Mouse (Mus musculus) embryo, embryonic 10 days (tissue): ENCODE measurements around the gene Polr3k.

Source experiments
- DNase-seq: peaks from one replicate; pipeline ENCODE4 v3.0.0-alpha.2; 2015; ENCODE audit warnings: low spot score

Gene Polr3k

GRCm38 (mm10) chr2:181863791-181864535, at the start of gene Polr3k:
Gene Polr3k, plus strand, starts transcription at chr2:181864337.
- DNase-seq, result peak; percentile 98

GRCm38 (mm10) chr2:181829032-181829650, 35.0 kb upstream of the Polr3k start:
- DNase-seq, result no peak

DNA sequence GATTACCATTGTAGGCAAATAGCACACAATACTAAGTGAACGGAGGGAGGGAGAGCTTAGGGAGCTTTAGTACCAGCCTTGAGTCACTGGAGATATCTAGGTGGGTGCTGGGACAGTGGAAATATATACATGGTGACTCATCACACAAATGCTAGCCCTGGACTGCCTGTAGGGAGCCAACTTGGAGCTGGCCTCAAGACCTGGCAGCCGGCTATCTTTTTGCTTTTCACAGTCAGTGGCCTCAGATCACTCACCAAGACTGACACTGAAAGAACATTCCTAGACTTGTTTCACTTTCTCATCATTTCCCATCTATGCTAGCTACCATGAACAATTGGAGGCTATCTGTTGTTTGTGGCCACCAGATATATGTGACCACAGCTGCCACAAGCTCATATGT, 31.4 kb upstream of the Polr3k start:
- DNase-seq, result no peak

- DNase-seq, result peak; percentile 98
These were observed 26.5 kb upstream of the Polr3k start, which contains the start of gene Pcmtd2 for GRCm38 (mm10) chr2:181837372-181838292. Gene Pcmtd2, plus strand, starts transcription at chr2:181837854.

- no peak for DNase-seq
These were observed 25.9 kb upstream of the Polr3k start for GRCm38 (mm10) chr2:181838293-181838680.

- DNase-seq, result no peak
These were observed 18.3 kb upstream of the Polr3k start for GRCm38 (mm10) chr2:181845709-181846394.

DNA sequence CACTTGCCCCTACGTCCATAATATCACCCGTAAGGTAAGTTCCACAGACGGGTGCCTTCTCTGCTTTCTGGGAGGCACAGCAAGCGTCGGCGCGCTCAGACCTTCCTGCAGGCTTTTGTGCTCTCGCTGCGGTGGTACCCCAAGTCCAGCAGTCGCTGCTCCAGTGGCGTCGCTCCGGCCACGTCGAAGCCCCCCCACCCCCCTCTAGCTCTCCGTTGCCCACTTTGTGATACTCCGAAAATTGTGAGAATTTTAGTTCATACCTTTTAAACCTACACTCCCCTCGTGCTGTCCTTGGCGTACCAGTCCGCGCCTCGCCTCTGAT, 361 bp downstream of the Polr3k start:
- DNase-seq, result no peak

GRCm38 (mm10) chr2:181866931-181867330, 2.8 kb downstream of the Polr3k start:
- peak; percentile 85 for DNase-seq

DNA sequence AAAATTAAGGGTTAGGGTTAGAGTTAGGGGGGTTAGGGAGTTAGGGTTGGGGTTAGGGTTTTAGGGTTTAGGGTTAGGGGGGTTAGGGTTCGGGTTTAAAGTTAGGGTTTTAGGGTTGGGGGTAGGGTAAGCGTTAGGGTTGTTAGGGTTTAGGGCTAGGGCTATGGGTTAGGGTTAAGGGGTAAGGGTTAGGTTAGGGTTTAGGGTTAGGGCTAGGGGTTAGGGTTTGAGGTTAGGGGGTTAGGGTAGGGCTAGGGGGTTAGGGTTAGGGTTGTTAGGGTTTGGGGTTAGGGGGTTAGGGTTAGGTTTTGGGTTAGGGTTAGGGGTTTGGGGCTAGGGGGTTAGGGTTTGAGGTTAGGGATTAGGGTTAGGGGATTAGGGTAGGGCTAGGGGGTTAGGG, 6.9 kb downstream of the Polr3k start:
- DNase-seq, result no peak

DNA sequence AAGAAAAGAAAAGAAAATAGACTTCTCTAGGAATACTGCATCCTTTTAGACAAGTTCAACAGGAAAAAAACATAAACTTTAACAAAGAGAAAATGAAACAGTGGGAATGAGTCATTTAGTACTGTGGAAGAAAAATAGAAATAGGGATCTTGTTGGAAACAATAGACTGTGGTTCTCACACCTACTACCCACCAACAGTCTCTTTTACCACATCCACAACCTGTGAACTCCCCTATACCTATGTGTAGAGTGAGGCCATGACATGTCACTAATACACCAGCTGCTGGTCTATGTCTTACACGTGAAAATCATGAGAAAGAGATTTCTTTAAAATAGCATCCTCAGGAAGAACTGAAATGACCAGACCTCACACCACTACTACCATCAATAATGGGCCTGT, 14.8 kb downstream of the Polr3k start:
- no peak for DNase-seq

DNA sequence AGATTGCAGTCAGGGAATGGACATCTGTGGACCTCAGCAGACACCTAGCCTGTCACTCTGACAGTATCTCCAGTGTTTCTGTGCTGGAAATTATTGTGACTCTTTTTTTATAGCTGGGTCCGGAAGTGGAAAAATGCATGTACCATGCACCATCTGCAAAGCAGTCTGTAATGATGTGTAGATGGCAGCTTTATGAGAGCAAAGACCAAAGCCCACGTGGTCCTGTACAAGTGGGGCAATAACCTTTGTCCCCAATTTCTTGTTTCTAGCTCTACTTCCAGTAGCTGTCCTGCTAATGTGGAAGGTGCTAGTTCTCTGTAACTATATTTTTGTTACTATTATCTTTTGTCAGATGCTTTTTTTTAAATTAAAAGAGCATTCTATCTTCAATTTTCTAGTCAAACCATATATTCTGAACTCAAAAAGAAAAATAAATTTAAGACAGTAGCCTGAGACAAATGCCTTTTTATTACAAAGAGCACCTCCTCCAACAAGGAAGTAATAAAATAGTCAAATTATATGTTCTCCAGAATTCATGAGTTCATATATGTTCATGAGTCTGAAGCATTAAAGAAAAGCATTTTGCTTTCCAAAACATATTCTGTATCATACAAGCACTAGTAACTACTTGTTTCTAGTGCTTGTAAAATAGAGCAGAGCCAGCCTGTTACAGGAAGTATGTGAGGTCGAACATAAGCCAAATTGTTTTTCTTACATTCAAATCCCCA, 19.0 kb downstream of the Polr3k start:
- no peak for DNase-seq

DNA sequence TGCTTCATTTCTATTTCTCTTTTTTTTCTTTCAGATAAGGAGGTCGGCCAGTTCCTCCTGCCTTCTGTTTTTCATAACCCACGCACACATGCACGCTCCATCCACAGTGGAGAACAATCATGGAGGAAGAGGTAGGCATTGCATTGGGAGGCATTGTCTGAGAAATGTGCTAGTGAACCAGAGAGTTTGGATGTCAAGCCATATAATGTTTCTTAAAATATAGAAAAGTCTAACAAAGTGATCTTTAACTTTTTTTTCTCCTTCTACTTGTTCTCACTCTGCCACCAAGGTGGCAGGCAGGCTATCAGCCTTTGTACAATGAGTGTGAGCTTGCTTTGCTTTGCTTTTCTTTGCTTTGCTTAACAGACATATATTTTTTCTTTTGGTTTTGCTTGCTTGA, 53.7 kb downstream of the Polr3k start:
- DNase-seq, result peak; percentile 70

GRCm38 (mm10) chr2:181918501-181918900, 54.4 kb downstream of the Polr3k start:
- DNase-seq, result peak; percentile 30
